In the genomic region with DNA sequence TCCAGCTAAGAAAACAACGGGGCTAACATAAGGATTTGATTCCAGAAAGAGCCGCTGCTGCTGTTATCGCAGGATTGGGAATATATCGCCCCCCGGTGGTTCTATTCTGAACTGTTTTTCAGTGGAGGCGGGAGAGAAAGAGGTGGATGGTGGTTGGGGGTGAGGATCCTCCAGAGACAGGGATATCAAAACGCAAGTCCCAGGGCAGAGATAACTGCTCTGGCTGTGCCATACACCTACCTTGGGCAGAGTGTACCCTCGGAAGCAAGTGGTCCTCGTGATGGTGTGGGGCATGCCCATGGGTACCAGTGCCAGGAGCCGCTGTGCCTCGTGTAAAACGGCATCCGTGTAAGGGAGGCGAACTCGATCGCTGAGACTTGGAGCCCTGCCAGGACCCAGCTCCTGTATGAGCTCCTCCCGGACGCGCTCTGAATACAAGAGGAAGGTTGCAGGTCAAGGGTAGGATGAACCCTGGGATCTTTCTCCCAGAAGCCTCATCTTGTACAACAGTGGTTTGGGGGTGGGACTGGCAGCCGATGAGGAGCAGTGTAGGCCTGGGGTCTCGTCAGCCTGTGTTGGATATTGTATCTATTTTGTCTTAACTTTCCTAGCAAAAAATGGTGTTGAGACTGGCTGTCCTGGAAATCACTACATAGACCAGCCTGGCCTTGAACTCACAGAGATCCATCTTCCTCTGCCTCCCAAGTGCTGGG, we compare ENCODE assay signal across 8 mouse cellular contexts. TPM values are rescaled to one million over a fixed set of nuclear protein-coding genes. Genes with fewer than 3 reads are reported as not detected.
DNase-seq lines count a peak whose midpoint lies in the region; ATAC-seq and TF ChIP-seq lines count a peak whose summit lies in the region.

No protein-coding gene starts in this region.

- peak overlapping the region; percentile 45 for H3K4me2 ChIP-seq in heart, embryonic 15.5 days
- peak overlapping the region; percentile 44 for H3K4me2 ChIP-seq in stomach, embryonic 16.5 days (ENCODE audit: low read depth, low read length)

- H3K79me2 ChIP-seq in liver, adult 2 months (ENCODE audit: control insufficient read depth, insufficient read depth, low read length), result no peaks in the 10 kb centered on the region

- no peaks in the 10 kb centered on the region for H3K36me3 ChIP-seq in heart, embryonic 15.5 days
- H3K36me3 ChIP-seq in liver, adult 2 months (ENCODE audit: control insufficient read depth, insufficient read depth, low read length), result no peaks in the 10 kb centered on the region
- no peaks in the 10 kb centered on the region for H3K36me3 ChIP-seq in stomach, embryonic 16.5 days (ENCODE audit: control insufficient read depth, insufficient read depth, low read length)

- no peak overlapping the region for H3K27ac ChIP-seq in heart, embryonic 15.5 days
- H3K27ac ChIP-seq in liver, adult 2 months (replicated peaks; ENCODE audit: insufficient read depth, low read depth, low read length), result no peak overlapping the region
- H3K27ac ChIP-seq in stomach, embryonic 16.5 days (ENCODE audit: low read length), result no peak overlapping the region

- peak overlapping the region; percentile 11; the same call in 1 of the 2 replicates for H3K4me3 ChIP-seq in heart, embryonic 15.5 days
- no peak overlapping the region for H3K4me3 ChIP-seq in liver, adult 2 months (ENCODE audit: insufficient read depth, low read depth, low read length)
- H3K4me3 ChIP-seq in stomach, embryonic 16.5 days (replicated peaks; ENCODE audit: low read length), result peak overlapping the region; percentile 26

- no peaks in the 10 kb centered on the region for H3K27me3 ChIP-seq in heart, embryonic 15.5 days
- no peaks in the 10 kb centered on the region for H3K27me3 ChIP-seq in liver, adult 2 months (ENCODE audit: control insufficient read depth, insufficient read depth, low read length)
- no peaks in the 10 kb centered on the region for H3K27me3 ChIP-seq in stomach, embryonic 16.5 days (ENCODE audit: control insufficient read depth, insufficient read depth, low read length)

- peak overlapping the region; percentile 31; the same call in 1 of the 2 replicates for H3K9ac ChIP-seq in heart, embryonic 15.5 days
- no peak overlapping the region for H3K9ac ChIP-seq in liver, adult 2 months (ENCODE audit: low read depth, low read length)
- H3K9ac ChIP-seq in stomach, embryonic 16.5 days (ENCODE audit: low read length), result peak overlapping the region; percentile 66

- TF ChIP-seq POLR2A in liver, adult 2 months (IDR thresholded peaks at IDR 0.05; ENCODE audit: extremely low read depth, insufficient read depth, low read length), result no peak

- peaks cover 22% of the 10 kb centered on the region for H3K4me1 ChIP-seq in heart, embryonic 15.5 days (replicated peaks)
- H3K4me1 ChIP-seq in liver, adult 2 months (ENCODE audit: control insufficient read depth, insufficient read depth, low read length), result no peaks in the 10 kb centered on the region
- H3K4me1 ChIP-seq in stomach, embryonic 16.5 days (ENCODE audit: control insufficient read depth, insufficient read depth, low read length), result peaks cover 9% of the 10 kb centered on the region

- peak; percentile 79 for ATAC-seq in CD4-positive, CD25-positive, alpha-beta regulatory T cell, adult 4 months
- no peak for ATAC-seq in heart, embryonic 15.5 days (replicated peaks; ENCODE audit: insufficient number of reproducible peaks, insufficient read depth, low FRiP score, low read depth)
- 0 out of 2 replicates have a peak, but pooled peaks have one; percentile 22 for ATAC-seq in stomach, embryonic 16.5 days (ENCODE audit: insufficient read depth, low FRiP score)

- 12% methylated on average over 21 of the region's 21 CpGs for WGBS in heart, embryonic 15.5 days
- 23% methylated on average over 21 of the region's 21 CpGs for WGBS in liver, adult 2 months
- 20% methylated on average over 21 of the region's 21 CpGs for WGBS in stomach, embryonic 16.5 days

- no peaks in the 10 kb centered on the region for H3K9me3 ChIP-seq in heart, embryonic 15.5 days (replicated peaks)
- H3K9me3 ChIP-seq in stomach, embryonic 16.5 days (replicated peaks; ENCODE audit: control insufficient read depth, low read length), result no peaks in the 10 kb centered on the region

- peak; percentile 52 to 63 for DNase-seq in adrenal gland, postnatal 4 days (ENCODE audit: low spot score in 2 of 2)
- DNase-seq in fibroblast of lung, adult 2 months (ENCODE audit: low read depth), result peak; percentile 58
- peak; percentile 85 for DNase-seq in kidney, postnatal 10 days
- DNase-seq in liver, adult 2 months (ENCODE audit: extremely low read depth, low read depth, low spot score), result peak; percentile 31
- DNase-seq in natural killer cell, adult 2 months (ENCODE audit: low spot score in 2 of 2), result peak; percentile 46 to 64

- TF ChIP-seq CTCF in liver, adult 2 months (IDR thresholded peaks at IDR 0.05; ENCODE audit: low read depth, low read length), result peak; percentile 56

RNA-seq across cellular contexts. Expression of a gene that starts 10.9 kb away (rescaled TPM):
- polyA plus RNA-seq in CD4-positive, CD25-positive, alpha-beta regulatory T cell, adult 4 months (2017; shearing (Covaris generic)), result 1 to 10 TPM; 2.1 to 3.0 TPM
- total RNA-seq in adrenal gland, postnatal 4 days (2021), result 1 to 10 TPM; 4.8 to 7.7 TPM
- 3.3 and 5.1 TPM in 2 replicates for polyA plus RNA-seq in heart, embryonic 15.5 days (2015; fragmentation: Nextera tagmentation; extraction: Ambion mirVana)
- 0.13 and 0.28 TPM in 2 replicates for total RNA-seq in liver, adult 2 months (2014; rRNA removed)
- polyA plus RNA-seq in liver, adult 2 months (2012; rRNA removed), result 0.37 and 0.41 TPM in 2 replicates
- 53.1 and 74.9 TPM in 2 replicates for polyA plus RNA-seq in stomach, embryonic 16.5 days (2015; fragmentation: Nextera tagmentation; extraction: Ambion mirVana)

RNA-seq across cellular contexts. Expression of a gene that starts 17.3 kb away (rescaled TPM):
- 10 to 100 TPM; 17.8 to 34.4 TPM for polyA plus RNA-seq in CD4-positive, CD25-positive, alpha-beta regulatory T cell, adult 4 months (2017; shearing (Covaris generic))
- total RNA-seq in adrenal gland, postnatal 4 days (2021), result 100 to 1,000 TPM; 100 to 102 TPM
- 49.1 and 65.3 TPM in 2 replicates for polyA plus RNA-seq in heart, embryonic 15.5 days (2015; fragmentation: Nextera tagmentation; extraction: Ambion mirVana)
- total RNA-seq in liver, adult 2 months (2014; rRNA removed), result 12.4 and 18.0 TPM in 2 replicates
- 6.3 and 11.4 TPM in 2 replicates for polyA plus RNA-seq in liver, adult 2 months (2012; rRNA removed)
- 80.8 and 85.1 TPM in 2 replicates for polyA plus RNA-seq in stomach, embryonic 16.5 days (2015; fragmentation: Nextera tagmentation; extraction: Ambion mirVana)

RNA-seq across cellular contexts. Expression of a gene that starts 51.2 kb away (rescaled TPM):
- polyA plus RNA-seq in CD4-positive, CD25-positive, alpha-beta regulatory T cell, adult 4 months (2017; shearing (Covaris generic)), result 10 to 100 TPM; 40.5 to 57.0 TPM
- 100 to 1,000 TPM; 167 to 177 TPM for total RNA-seq in adrenal gland, postnatal 4 days (2021)
- polyA plus RNA-seq in heart, embryonic 15.5 days (2015; fragmentation: Nextera tagmentation; extraction: Ambion mirVana), result 35.4 and 39.9 TPM in 2 replicates
- total RNA-seq in liver, adult 2 months (2014; rRNA removed), result 30.0 and 32.7 TPM in 2 replicates
- 21.7 and 23.3 TPM in 2 replicates for polyA plus RNA-seq in liver, adult 2 months (2012; rRNA removed)
- 35.4 and 39.6 TPM in 2 replicates for polyA plus RNA-seq in stomach, embryonic 16.5 days (2015; fragmentation: Nextera tagmentation; extraction: Ambion mirVana)

Comparison
In these comparisons a context has a peak if more than half of its experiments do, and no peak if none do; other contexts are left out.
1. DNase-seq: peak in every context shown above with its lines; median percentile 85 in kidney, postnatal 10 days; 58 in fibroblast of lung, adult 2 months; 58 in adrenal gland, postnatal 4 days; 55 in natural killer cell, adult 2 months; 31 in liver, adult 2 months.